Mouse (Mus musculus) CH12.LX (cell line): Measurements from ENCODE around the gene Amotl1.

Experiments used
- CTCF ChIP-seq, 2 experiments: IDR thresholded peaks in 1 of 2; conservative IDR thresholded peaks in 1 of 2; 2 replicates each; pipeline ENCODE4 v1.5.1; 2011 to 2012; ENCODE audit warnings: low read depth in 2 of 2, low read length in 2 of 2, improper control_type of control experiment in 1 of 2, inconsistent platforms in 1 of 2, mild to moderate bottlenecking in 1 of 2, moderate library complexity in 1 of 2
- MYC ChIP-seq: IDR thresholded peaks from 2 replicates; pipeline ENCODE4 v1.6.1; 2011; ENCODE audit warnings: low read depth, mild to moderate bottlenecking, improper control_type of control experiment, low read length
- NELFE ChIP-seq: IDR thresholded peaks from 2 replicates; pipeline ENCODE4 v1.6.1; 2011; ENCODE audit warnings: low read depth, low read length, improper control_type of control experiment
- POLR2A ChIP-seq: IDR thresholded peaks from 2 replicates; pipeline ENCODE4 v1.6.1; 2011; ENCODE audit warnings: low read depth, mild to moderate bottlenecking, improper control_type of control experiment, low read length
- TCF12 ChIP-seq: IDR thresholded peaks from 2 replicates; pipeline ENCODE4 v1.6.1; 2014; ENCODE audit warnings: low read depth, mild to moderate bottlenecking, inconsistent platforms, low read length, improper control_type of control experiment
- USF1 ChIP-seq: IDR thresholded peaks from 2 replicates; pipeline ENCODE4 v1.6.1; 2014; ENCODE audit warnings: low read depth, mild to moderate bottlenecking, inconsistent platforms, low read length, improper control_type of control experiment

DNA sequence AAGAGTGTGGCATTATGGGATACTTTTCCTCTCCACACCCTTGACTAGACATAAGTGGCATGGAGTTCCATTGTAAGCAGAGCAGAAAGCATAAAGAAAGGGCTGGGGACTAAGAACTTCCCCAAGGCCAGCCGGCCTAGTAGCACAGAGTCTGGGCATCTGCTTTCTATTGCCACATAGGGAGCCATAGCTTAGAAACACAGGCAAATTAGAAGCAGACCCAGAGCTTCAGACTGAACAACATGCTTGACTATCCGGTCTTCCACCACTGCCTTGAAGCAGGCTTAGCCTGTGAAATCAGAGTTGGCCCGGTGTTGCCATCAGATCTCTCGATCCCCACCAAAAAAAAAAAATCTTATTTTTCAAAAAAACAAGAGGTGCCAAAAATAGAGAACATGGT is 28.3 kb upstream of the Amotl1 start:
- no peak for TF ChIP-seq CTCF (conservative IDR thresholded peaks at IDR 0.05 in 1 of 2, IDR thresholded peaks at IDR 0.05 in 1 of 2; ENCODE audit: low read depth in 2 of 2, low read length in 2 of 2)
- no peak for TF ChIP-seq MYC
- TF ChIP-seq USF1, result no peak
- no peak for TF ChIP-seq TCF12
- TF ChIP-seq NELFE, result no peak
- TF ChIP-seq POLR2A, result no peak
